Mouse (Mus musculus) ES-E14 (cell line): ENCODE measurements at regions not wholly inside any gene's neighbourhood (a gene's known extent, or its start where the extent isn't known, plus 50 kb on each side); places are given as distances from the start of the nearest gene placed in this dataset.

Experiments used
- DNase-seq: peaks from one replicate; pipeline ENCODE4 v3.0.0-alpha.2; 2013; ENCODE audit warnings: low read depth, low spot score
- H3K27ac ChIP-seq: 2 replicates; pipeline ENCODE4 v1.5.1; 2012; ENCODE audit warnings: low read depth, mild to moderate bottlenecking, low read length, moderate library complexity, mixed read lengths; ENCODE audit not compliant: poor library complexity, insufficient read depth, severe bottlenecking
- H3K36me3 ChIP-seq: 2 replicates; pipeline ENCODE4 v1.6.1; 2012; ENCODE audit warnings: mild to moderate bottlenecking, low read length, moderate library complexity, mixed read lengths; ENCODE audit not compliant: control insufficient read depth, poor library complexity, insufficient read depth, severe bottlenecking
- H3K4me1 ChIP-seq, 2 experiments: fragments of 150-350 bp in 1 of 2; sonication (generic) in 1 of 2; 2 replicates each; pipeline ENCODE4 v1.6.1; 2012; ENCODE audit warnings: low read length in 2 of 2, mild to moderate bottlenecking in 1 of 2, mixed read lengths in 1 of 2; ENCODE audit not compliant: control insufficient read depth in 2 of 2, insufficient read depth in 2 of 2, poor library complexity in 1 of 2
- H3K4me3 ChIP-seq, 2 experiments: fragments of 150-350 bp in 1 of 2; sonication (generic) in 1 of 2; 2 replicates each; pipeline ENCODE4 v1.5.1; 2012; ENCODE audit warnings: low read length in 2 of 2, low read depth in 1 of 2, mild to moderate bottlenecking in 1 of 2, mixed read lengths in 1 of 2; ENCODE audit not compliant: insufficient read depth in 1 of 2, poor library complexity in 1 of 2, severe bottlenecking in 1 of 2
- H3K9ac ChIP-seq: 2 replicates; pipeline ENCODE4 v1.6.1; 2012; ENCODE audit warnings: low read depth, mild to moderate bottlenecking, low read length, mixed read lengths; ENCODE audit not compliant: poor library complexity, insufficient read depth, severe bottlenecking
- H3K9me3 ChIP-seq: fragments of 150-350 bp; sonication (generic); 2 replicates; pipeline ENCODE4 v1.6.1; 2012; ENCODE audit warnings: low read depth, mild to moderate bottlenecking, low read length; ENCODE audit not compliant: control insufficient read depth, insufficient read depth
- CHD2 ChIP-seq: IDR thresholded peaks from 2 replicates; pipeline ENCODE4 v1.6.1; 2014; ENCODE audit warnings: mild to moderate bottlenecking, low read depth, low read length, inconsistent platforms
- HCFC1 ChIP-seq: IDR thresholded peaks from 2 replicates; pipeline ENCODE4 v1.6.1; 2012; ENCODE audit warnings: low read length, inconsistent platforms, borderline replicate concordance; ENCODE audit not compliant: insufficient read depth
- MAFK ChIP-seq: IDR thresholded peaks from 2 replicates; pipeline ENCODE4 v1.6.1; 2014; ENCODE audit warnings: mild to moderate bottlenecking, low read depth, low read length, inconsistent platforms; ENCODE audit not compliant: insufficient read depth
- ZC3H11A ChIP-seq: IDR thresholded peaks from 2 replicates; pipeline ENCODE4 v1.6.1; 2012; ENCODE audit warnings: low read depth, mild to moderate bottlenecking, inconsistent platforms, low read length, borderline replicate concordance
- ZNF384 ChIP-seq: IDR thresholded peaks from 2 replicates; pipeline ENCODE4 v1.6.1; 2012; ENCODE audit warnings: low read depth, low read length, inconsistent platforms
- in situ Hi-C, 2 experiments: fragments of 600-800 bp; cut with MboI; formaldehyde crosslinking; loops; one replicate each; pipeline ENCODE4 v1.15.1; 2025; ENCODE audit warnings: low sequenced_read_pairs in 2 of 2, inconsistent platforms in 1 of 2; ENCODE audit not compliant: unreplicated experiment in 2 of 2

DNA sequence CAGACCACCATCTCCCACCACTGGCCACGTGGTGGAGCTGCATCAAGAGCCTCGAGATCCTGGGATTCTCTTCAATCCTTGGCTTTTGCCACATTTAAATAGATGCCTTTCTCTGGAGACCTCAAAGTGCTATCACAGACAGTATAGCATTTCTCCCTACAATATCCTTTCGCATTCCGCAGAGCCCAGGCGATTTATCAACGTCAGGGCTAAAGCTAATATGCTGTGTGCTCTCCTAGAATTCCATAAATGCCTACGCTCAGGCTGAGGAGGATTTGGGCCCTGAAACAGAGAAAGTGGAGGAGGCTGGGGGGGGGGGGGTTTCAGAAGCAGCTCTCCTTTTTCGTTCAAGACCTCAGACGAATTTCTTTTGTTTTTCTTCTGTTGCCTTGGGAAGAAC lies 394.0 kb upstream of the 4930452B06Rik start:
- Histone ChIP-seq H3K4me1 (no peaks in the 10 kb centered on the region), H3K9ac (no peak overlapping the region), H3K4me3 (no peak overlapping the region), H3K9me3 (no peaks in the 10 kb centered on the region), H3K36me3 (no peaks in the 10 kb centered on the region), H3K27ac (no peak overlapping the region)
- no peak for DNase-seq
- TF ChIP-seq CHD2 = no peak
- no peak for TF ChIP-seq ZC3H11A
- in situ Hi-C loops = loop anchor here in 1 of 2 experiments (25.0 kb wide), 1 partner anchor 698 kb away; no protein-coding TSS in a partner anchor

DNA sequence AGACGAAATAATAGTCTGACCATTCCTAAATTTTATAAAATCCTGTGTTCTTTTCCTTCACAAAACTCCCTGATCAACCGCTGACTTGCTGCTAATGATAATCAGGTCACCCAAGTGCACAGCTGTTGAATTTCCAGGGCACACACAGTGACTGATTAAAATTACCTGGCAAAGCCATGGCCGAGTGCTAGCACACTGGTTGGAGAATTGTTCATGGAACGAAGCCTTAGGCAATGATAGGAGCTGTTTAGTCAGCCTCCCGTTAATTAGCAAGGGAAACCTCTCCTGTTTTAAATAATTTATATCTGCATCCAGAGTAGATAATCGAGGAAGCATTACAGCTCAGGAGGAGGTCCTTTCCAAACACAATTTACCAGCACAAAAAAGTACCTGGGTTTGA lies 362.8 kb upstream of the 4930452B06Rik start:
- TF ChIP-seq ZC3H11A (no peak), MAFK (no peak), ZNF384 (no peak), CHD2 (no peak), HCFC1 (no peak)
- no peak overlapping the region for H3K4me3 ChIP-seq
- no peaks in the 10 kb centered on the region for H3K36me3 ChIP-seq
- H3K27ac ChIP-seq = no peak overlapping the region
- DNase-seq = no peak
- no peak overlapping the region for H3K9ac ChIP-seq
- no peaks in the 10 kb centered on the region for H3K4me1 ChIP-seq
- in situ Hi-C loops = loop anchor here in 1 of 2 experiments (25.0 kb wide), 1 partner anchor 92 kb away; no protein-coding TSS in a partner anchor
- H3K9me3 ChIP-seq = no peaks in the 10 kb centered on the region

DNA sequence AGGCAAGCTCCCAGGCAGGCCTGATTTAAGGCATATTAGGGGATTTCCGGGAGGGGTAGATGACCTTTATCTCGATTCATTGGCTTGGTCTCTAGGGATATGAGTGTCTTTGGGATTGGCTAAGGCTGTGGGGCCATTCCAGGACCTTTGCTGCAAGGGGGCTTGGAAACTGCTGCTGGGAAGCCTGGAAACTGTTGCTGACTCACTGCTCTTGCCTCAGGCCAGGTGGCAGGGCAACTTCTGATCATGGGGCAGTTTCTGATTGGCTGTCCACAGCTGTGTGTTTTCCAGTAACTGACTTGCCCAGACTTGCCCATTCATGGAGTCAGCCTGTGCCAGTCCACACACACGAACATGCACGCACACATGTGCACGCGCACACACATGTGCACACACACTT lies 349.8 kb upstream of the 4930452B06Rik start:
- Histone ChIP-seq H3K9me3 (no peaks in the 10 kb centered on the region), H3K36me3 (no peaks in the 10 kb centered on the region), H3K4me3 (no peak overlapping the region), H3K27ac (peak overlapping the region; percentile 60; the same call in 1 of the 2 replicates), H3K9ac (no peak overlapping the region), H3K4me1 (no peaks in the 10 kb centered on the region)
- no peak for TF ChIP-seq MAFK
- no peak for TF ChIP-seq HCFC1
- TF ChIP-seq ZC3H11A = no peak
- no peak for TF ChIP-seq CHD2
- no peak for TF ChIP-seq ZNF384
- no peak for DNase-seq
- in situ Hi-C loops = no loop called here

DNA sequence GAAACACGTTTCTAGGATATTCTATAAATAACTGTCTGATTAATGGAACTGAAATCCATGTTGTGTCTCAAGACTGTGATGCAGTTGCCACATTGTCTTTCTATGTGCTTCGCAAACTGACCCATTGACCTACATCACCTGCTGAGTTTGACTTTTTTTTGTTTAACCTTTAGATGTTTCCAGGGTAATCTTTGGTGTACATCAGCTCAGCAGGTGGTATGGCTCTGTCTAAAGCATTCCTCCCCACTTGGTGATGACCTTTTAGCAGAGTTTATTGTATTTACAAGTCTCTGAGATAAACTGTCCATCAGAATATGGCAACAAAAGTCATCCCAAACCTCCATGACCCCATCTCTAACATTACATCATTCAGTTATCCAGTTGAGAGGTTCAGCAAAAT lies 337.0 kb upstream of the 4930452B06Rik start:
- TF ChIP-seq CHD2 = no peak
- 0 out of 2 replicates have a peak, but pooled peaks have one; percentile 20 for TF ChIP-seq ZNF384
- in situ Hi-C loops = no loop called here
- Histone ChIP-seq H3K4me1 (no peaks in the 10 kb centered on the region), H3K27ac (no peak overlapping the region), H3K36me3 (no peaks in the 10 kb centered on the region), H3K4me3 (no peak overlapping the region), H3K9ac (no peak overlapping the region), H3K9me3 (no peaks in the 10 kb centered on the region)
- DNase-seq = no peak

DNA sequence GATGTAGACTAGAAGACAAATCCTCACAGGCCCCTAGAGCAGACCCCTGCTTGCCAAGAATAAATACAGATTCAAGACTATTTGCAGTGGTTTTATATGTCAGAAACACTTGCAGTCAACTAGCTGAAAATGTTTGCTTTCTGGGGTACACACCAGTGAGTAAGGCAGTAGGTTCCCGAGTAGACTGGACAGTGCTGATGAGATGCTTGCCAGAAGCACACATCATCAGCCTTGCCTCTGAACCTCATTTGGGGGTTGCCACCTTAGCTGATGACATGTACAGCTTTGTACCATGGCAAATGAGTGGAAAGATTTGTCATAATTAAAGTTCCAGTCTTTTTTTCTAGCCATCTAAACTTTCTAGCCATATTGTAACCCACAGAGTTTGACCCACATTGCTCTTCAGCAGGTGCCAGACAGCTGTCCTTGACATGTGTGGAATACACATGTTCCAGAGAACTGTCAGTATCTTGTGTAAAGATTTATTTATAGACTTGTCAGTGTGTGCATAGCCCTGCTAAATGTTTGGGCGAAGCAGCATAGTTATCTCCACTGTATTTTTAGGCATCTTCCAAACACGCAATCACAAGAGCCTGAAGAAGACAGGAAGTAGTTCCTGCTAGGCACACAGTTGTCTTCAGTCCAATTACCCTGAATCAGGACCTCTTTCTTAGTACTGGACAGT lies 334.5 kb upstream of the 4930452B06Rik start:
- no peak overlapping the region for H3K27ac ChIP-seq
- in situ Hi-C loops = no loop called here
- no peaks in the 10 kb centered on the region for H3K9me3 ChIP-seq
- H3K4me3 ChIP-seq = no peak overlapping the region
- H3K4me1 ChIP-seq = no peaks in the 10 kb centered on the region
- H3K9ac ChIP-seq = no peak overlapping the region
- TF ChIP-seq HCFC1 = no peak
- no peak for TF ChIP-seq MAFK
- no peak for TF ChIP-seq ZNF384
- TF ChIP-seq ZC3H11A = no peak
- TF ChIP-seq CHD2 = no peak
- no peaks in the 10 kb centered on the region for H3K36me3 ChIP-seq
- no peak for DNase-seq
